Mouse (Mus musculus) right cerebral cortex, postnatal 4 days (tissue): ENCODE data around the gene Phospho1.

ENCODE experiments used
- DNase-seq: peaks from one replicate; pipeline ENCODE4 v3.0.0-alpha.2; 2022

Gene Phospho1

DNA sequence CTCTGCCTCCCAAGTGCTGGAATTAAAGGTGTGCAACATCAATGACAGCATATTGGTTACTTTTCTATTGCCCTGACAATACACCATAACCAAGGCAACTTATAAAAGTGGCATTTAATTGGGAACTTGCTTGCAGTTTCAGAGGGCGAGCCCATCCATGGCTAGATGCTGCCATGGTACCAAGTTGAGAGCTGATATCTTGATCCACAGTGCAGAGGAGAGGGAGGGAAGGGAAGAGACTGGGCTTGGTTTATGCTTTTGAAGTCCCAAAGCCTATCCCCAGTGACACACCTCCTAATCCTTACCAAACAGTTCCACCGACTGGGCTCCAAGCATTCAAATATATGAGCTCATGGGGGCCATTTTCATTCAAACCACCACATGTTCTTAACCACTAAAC, 10.2 kb upstream of the Phospho1 start:
- no peak for DNase-seq

- no peak for DNase-seq
Observed at GRCm38 (mm10) chr11:95814857-95815256, 9.4 kb upstream of the Phospho1 start.

- DNase-seq: no peak
Observed at GRCm38 (mm10) chr11:95815412-95815811, 8.9 kb upstream of the Phospho1 start.

GRCm38 (mm10) chr11:95819138-95819537, 5.2 kb upstream of the Phospho1 start:
- no peak for DNase-seq

- no peak for DNase-seq
Observed at GRCm38 (mm10) chr11:95821511-95821910, 2.8 kb upstream of the Phospho1 start.

GRCm38 (mm10) chr11:95822437-95822836, 1.9 kb upstream of the Phospho1 start:
- no peak for DNase-seq

GRCm38 (mm10) chr11:95824877-95825243, 561 bp downstream of the Phospho1 start:
- peak; percentile 60 for DNase-seq

DNA sequence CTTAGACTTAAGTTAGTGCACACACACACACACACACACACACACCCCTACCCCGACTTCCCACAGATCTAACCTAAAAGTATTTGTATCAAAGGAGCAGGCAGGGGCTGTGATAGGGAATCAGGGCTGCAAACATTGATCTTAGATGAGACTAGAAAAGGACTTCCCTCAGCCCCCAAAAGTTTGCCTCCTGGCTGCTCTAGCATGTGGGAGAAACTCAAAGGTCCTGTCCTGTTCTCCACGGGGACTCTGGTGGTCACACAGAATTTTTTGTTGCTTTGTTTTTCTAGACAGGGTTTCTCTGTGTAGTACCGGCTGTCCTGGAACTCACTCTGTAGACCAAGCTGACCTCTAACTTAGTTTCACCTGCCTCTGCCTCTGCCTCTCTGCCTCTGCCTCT, 1.3 kb downstream of the Phospho1 start:
- no peak for DNase-seq

DNA sequence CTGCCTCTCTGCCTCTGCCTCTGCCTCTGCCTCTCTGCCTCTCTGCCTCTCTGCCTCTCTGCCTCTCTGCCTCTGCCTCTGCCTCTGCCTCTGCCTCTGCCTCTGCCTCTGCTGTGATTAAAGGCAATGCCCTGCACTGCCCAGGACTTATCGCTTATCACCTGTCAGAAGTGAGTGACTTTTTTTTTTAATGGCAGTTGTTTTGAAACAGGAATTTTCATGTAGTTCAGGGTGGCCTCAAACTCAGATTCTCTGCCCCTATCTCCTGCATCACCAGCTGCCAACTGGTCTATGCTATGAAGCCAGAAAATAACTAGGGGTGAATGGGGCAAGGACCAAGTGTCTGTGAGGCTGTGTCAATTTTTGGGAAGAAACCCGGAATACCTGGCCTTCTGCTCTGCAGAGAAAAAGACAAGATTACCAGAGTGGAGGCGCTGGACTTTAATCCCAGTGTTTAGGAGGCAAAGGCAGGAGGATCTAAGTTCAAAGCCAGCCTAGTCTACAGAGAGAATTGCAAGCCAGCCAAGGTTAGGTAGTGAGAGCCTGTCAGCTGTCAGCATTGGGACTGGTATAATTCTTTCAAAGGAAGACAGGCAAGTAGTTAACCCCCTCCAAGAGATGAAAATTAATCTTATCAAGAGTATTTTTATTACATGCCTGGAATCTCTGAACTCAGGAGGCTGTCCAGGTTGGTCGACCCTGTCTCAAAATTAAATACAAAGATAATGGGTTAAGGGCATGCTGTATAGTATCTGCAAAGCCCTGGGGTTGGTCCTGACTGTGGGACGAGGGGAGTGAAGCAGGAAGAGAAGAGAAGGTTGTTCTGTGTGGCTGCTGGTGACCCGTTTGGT, 2.2 kb downstream of the Phospho1 start:
- no peak for DNase-seq

DNA sequence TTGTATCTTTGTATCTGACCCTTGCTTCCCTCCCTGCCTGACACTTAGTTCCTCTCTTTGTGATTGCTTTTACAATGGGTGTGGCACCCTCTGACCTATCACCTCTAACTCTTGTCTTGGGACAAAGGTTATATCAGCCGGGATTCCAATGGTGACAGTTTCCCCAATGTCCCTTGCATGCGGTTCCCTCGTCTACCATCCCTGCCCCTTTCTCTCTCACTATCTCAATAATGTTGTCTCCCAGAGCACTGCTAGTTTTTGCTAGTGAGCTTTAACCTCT, 2.8 kb downstream of the Phospho1 start:
- DNase-seq: no peak

- peak; percentile 79 for DNase-seq
Observed at GRCm38 (mm10) chr11:95827464-95828085, 3.3 kb downstream of the Phospho1 start.

- DNase-seq: no peak
Observed at GRCm38 (mm10) chr11:95828181-95828964, 4.1 kb downstream of the Phospho1 start.

DNA sequence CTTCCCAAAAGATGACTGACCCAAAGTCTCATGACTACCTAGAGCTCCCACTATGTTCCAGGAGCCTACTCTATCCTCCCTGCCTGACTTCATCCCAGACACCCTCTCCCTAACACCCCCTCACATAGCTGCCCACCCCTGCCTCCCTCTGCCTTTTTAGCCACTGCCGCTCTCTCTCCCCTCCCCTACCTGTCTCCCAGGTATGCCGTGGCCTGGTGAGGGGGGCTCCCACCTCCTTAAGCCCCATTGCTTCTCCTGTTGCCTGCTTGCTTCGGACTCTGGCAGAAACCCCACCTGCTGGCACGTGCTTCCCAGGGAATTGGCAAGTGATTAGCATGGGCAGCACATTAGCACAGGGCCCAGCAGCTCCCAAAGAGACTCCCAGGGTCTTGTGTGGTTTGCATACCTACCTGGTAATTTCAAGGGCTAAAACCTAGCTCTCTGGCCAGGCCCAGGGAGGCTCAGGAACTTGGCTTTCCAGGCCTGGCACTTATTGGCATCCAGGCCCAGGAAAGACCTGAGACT, 5.3 kb downstream of the Phospho1 start:
- no peak for DNase-seq

DNA sequence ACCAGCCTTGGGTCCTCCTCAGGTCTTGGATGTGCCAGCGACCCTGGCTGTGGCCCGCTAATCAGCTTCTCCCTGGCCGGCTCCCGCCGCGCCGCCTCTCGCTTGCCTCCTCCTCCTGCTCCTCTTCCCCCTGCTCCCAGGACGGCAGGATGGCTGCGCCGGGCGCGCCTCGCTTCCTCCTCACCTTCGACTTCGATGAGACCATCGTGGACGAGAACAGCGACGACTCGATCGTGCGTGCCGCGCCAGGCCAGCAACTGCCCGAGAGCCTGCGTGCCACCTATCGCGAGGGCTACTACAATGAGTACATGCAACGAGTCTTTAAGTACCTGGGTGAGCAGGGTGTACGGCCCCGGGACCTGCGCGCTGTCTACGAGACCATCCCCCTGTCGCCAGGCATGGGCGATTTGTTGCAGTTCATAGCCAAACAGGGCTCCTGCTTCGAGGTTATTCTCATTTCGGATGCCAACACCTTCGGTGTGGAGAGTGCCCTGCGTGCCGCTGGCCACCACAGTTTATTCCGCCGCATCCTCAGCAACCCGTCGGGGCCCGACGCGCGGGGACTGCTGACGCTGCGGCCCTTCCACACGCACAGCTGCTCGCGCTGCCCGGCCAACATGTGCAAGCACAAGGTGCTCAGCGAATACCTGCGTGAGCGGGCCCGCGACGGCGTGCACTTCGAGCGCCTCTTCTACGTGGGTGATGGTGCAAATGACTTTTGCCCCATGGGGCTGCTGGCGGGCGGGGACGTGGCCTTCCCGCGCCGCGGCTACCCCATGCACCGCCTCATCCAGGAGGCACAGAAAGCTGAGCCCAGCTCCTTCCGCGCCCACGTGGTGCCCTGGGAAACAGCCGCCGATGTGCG, 6.3 kb downstream of the Phospho1 start:
- DNase-seq: no peak

DNA sequence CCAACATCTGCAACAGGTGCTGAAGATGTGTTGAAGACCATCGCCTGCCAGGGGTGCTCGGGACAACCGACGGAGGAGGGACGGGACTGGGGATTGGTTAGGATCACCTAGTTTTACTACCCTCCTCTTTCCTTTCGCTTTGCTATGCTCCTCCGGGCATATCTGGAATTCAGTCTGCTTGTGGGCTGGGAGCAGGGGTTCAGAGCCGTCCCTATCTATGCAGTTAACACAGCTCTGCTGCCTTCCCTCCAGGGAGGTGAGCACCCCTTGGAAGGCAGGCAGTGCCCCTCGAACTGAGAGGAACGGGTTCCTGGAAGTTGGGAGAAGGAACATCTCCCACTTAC, 6.9 kb downstream of the Phospho1 start:
- DNase-seq: no peak

GRCm38 (mm10) chr11:95831641-95832040, 7.3 kb downstream of the Phospho1 start:
- DNase-seq: no peak

- no peak for DNase-seq
Observed at GRCm38 (mm10) chr11:95832129-95833005, 8.1 kb downstream of the Phospho1 start.

DNA sequence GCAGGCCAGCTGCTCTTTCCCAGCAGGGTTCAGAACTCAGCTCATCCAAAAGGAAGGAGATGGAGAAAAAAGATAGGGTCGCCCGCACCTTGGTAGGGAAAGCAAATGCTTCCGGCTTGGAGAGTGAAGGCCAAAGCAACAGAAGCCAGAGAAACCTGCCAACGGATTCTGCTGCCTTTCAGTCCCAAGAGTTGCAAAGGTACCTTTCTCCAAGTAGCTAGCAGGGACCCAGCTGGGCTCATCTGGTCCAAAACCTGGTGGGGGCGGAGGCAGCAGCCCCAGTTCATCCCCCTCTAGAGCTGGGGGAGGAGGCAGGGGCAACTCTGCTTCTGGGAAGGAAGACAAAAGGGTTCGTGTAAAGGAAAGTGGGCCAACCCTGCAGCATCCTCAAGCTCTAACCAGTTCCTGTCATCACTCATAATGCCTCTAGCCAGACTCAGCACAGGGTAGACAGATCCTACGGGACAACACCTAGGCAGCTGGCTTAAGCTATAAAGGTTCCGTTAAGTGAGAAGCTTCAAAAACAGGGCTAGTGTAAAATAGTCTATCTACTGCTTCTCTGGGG, 8.8 kb downstream of the Phospho1 start:
- no peak for DNase-seq

DNA sequence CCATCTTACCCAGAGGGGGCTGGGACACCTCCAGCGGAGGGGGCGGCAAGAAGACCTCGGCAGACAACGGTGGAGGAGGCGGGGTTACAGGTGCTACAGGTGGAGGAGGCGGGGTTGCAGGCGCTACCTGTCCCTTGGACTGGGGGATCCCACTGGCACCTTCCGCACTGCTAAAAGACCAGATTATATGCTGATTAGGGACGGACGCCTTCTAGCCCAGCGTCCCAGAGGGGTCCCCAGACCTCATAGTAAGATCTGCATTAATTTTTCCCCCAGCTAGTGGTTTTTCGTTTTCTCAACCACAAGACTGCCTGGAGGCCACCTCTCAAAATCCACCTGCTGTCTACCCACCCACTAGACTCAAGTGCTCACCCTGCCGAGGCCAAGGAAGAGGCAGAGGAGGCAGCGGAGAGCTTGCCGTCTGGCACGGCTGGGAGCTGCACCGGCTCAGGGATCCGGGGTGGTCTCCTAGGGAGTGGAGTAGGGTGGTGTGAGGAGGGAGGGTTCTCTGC, 9.4 kb downstream of the Phospho1 start:
- DNase-seq: no peak

DNA sequence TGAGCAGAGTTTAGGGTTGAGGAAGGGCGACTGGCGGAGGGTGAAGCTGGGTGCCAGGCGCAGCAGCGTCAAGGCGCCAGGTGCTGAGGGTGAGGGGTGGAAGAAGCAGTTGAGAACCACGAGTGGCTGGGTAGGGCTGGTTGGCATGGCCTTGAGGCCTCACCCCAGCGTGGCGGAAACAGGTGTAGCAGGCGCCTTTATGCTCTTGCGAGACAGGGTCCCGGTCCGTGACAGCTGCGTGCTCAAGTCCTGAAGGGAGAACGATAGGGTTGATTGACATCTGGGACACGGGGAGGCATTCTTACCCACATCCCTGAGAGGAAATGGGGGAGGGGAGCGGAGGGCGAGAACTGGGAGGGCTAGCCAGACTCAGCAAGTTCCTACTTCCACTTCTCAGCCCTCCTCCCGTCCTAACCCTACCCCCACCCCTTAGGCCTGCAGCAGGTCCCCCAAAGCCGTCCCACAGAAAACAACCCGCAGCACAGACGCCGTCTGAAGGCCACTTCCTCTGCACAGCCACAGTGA, 9.9 kb downstream of the Phospho1 start:
- DNase-seq: no peak
